Mouse (Mus musculus) brain, adult 2 months (tissue): Measurements from ENCODE around the gene Pmfbp1.
"Not testable (repeated sequence)": the region's sequence is repeated elsewhere in the genome, so short reads cannot be mapped to it uniquely, and the experiment has no call there.

ENCODE experiments used
- DNase-seq: peaks from one replicate; pipeline ENCODE4 v3.0.0; 2011; ENCODE audit warnings: low read depth, low spot score

Gene Pmfbp1

DNA sequence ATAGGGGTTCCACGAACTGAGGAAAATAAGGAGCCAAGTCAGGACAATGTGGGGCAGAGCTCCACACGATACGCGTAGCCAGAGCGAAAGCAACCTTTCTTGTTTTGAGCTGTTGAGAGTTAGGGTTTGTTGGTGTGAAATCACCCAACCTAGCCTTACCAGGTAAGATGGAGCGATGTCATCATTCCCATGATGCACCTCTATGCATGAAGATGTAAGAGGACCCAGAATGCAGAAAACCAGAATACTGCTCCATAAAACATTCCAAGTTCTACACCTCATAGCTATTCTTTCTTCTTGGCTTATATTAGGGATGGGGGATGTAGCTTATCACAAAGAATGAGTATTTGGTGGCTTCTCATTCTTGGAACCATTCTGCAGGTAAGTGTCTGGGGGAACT is at the start of gene Pmfbp1:
Pmfbp1 (plus strand) TSS at position 301 of the 400 bp plus-strand sequence.
- DNase-seq: no peak

DNA sequence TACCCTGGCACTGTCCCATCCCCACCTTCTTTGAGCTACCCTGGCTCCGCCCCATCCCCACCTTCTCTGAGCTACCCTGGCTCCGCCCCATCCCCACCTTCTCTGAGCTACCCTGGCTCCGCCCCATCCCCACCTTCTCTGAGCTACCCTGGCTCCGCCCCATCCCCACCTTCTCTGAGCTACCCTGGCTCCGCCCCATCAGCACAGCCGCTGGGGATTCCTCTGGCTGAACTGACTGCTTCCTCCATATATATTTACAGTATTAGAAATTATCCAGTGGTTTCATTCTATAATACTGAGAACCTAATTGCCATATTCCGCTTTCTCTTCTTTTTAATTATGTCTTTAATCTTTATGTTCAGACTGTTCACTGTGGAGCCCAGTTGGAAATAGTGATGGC is 46.9 kb upstream of the Pmfbp1 start:
- DNase-seq: not testable (repeated sequence)

DNA sequence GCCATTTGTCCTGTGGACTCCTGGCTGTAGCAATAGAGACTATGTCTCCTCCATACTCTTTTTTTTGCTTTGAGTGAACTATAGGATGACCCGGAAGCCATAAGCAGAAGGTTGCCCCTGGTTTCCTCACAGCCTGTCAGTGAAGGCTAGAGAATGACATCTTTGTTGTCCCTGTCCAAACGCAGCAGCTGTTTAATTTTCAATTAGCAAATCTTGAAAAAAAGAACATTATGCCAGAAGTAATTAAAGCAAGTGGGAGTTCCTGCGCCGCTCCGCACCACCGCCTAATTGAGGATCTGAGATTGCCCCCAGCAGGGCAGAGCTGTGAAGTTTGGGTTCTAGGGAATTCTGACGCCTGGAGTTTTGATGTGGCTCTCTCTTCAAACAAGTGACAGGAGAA is 42.8 kb upstream of the Pmfbp1 start:
- no peak for DNase-seq

DNA sequence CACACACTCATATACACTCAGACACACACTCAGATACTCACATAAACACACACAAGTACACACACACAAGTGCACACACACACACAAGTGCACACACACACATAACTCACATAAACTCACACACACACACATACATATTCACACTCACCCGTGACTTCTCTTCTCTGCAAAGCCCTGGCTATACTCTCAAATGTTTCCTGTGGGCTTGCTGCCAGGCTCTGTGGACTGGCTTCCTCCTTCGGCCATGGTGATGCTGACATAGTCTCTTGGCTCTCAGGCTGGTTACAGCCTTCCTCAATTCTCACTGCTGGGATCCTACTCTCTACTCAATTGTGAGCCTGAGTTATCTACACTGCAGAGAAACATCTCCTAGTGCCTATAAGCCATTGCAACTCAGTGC is 38.7 kb upstream of the Pmfbp1 start:
- no peak for DNase-seq

DNA sequence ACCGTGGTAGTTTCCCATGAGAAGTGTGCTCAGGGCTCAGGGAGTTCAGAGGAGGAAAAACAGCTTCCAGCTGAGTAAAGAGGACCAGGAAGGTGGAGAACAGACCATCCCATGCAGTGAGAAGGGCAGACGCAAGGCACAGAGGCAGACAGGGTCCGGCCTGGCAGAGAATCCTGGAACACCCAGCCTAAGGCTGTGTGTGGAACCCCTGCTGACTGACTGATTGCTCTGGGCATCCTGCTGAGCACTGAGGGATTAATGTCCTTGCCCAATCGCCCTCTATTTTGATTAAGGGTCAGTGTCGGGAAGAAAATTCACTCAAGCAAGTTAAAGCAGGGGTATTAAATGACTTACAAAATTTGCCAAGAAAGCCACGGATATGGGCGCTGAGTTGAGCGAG is 36.4 kb upstream of the Pmfbp1 start:
- DNase-seq: no peak

DNA sequence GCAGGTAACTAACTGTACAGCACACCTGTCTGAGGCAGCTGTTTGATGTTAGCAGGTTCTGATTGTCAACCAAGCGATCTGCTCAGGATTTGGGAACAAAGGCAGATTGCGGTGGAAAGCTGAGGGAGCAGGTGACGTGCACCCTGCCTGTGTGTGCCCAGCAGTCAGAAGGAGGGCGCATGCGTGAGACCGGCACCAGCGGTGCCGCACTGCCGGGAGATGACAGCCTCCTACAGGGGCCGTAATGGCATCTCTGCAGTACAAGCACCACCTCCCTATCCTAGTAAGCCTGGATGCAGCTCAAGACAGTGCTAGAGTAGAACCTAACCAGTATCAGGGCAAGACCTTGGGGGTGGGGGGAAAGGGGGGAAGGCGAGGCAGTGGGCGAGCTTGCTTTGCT is 35.2 kb upstream of the Pmfbp1 start:
- peak; percentile 59 for DNase-seq

DNA sequence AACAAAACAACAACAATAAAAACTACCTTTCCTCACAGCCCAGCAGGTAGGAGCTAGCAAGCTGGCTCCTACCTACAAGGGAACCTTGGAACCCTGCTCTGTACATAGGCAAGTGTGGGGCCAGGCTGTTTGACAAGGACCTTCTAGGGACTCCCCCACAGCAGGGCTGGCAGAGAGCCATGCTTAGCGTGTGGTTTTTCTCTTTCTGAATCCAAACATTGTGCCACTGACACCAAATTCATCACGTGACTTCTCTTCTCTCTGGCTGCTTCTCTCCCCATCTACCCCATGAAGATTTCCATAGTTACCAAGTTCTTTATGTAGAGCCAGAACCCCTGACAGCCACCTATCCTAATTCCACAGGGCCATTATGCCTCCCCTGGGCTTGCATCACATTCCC is 30.8 kb upstream of the Pmfbp1 start:
- DNase-seq: peak; percentile 20

DNA sequence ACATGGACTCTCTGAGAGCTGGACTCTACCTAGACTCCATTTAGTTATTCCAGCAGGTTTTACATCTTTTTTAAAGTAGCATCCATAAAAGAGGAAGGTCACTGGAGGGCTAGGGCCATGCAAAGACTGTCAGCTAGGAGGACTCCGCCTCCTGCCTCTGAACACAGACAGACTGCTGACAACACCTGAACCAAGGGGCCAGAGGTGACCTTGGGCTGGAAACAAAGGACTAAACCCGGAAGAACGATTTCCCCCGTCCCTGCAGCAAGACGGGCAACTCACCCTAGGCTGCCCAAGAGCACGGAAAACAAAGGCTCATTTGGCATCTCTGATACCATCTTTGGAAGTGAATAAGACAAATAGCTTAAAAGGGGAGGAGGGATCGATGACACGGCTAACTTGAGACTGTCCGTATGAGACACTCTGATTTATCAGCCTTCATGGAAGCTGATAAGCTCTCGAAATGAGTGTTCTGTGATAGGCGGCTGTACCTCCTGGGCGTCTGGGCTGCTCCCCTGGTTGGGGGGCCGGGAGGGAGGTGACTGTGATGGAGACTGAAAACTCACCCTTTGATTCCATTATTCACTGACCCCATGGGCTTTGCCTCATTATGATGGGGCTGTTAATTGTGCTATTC is 30.0 kb upstream of the Pmfbp1 start:
- no peak for DNase-seq

DNA sequence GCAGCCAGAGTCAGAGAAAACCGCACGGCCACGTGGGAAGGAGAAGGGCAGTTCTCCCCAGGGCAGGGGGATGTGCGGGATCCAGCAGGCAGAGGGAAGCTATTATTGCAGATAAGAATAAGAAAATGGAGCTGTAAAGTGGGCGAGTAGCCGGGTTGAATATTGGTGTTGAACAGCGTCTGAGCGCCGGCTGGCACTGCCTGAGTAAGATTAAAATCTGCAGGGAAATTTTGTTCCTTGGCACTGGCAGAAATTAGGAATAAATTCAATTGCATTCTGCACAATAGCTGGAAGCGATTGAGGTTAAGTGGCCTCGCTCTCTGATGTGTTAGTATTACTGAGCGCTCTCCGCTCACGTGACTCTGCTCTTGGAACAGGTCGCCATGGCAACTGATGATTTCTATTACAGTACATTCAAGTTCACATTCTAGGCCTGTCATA is 29.4 kb upstream of the Pmfbp1 start:
- peak; percentile 95 for DNase-seq

DNA sequence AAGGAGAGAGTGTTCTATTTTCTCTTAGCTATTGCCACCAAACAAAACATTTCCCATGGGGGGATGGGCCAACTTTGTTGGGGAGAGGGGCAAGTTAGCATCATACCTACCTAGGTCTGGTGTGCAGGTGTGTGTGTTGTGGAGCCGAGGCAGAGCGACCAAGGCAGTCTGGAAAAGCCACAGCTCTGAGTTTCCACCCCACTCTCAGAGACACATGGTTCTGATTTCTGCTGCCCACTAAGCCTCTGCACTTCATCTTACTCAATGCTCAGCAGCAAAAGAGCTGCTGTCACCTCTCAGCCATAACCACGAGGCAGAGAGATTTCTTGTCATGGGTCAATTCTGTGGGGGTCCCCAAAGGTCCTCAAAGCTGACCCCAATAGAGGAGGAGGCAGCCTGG is 28.8 kb upstream of the Pmfbp1 start:
- DNase-seq: peak; percentile 28

DNA sequence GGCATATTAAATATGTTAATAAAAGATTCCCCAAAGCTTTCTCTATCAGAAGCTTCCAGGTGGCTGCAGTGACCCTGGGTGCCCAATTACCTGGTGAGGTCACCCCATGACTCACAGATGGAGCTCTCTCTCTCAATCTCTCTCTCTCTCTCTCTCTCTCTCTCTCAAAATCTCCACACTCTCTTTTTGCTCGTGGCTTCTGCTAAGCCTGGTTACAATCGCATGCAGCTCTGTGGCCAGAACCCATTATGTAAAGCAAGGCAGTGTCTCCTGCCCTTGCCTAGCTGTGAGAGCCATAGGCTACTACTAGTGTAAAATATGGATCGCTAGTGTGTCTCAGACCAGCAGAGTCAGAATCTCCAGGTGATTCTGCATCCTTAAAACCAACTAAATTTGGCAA is 28.1 kb upstream of the Pmfbp1 start:
- no peak for DNase-seq

DNA sequence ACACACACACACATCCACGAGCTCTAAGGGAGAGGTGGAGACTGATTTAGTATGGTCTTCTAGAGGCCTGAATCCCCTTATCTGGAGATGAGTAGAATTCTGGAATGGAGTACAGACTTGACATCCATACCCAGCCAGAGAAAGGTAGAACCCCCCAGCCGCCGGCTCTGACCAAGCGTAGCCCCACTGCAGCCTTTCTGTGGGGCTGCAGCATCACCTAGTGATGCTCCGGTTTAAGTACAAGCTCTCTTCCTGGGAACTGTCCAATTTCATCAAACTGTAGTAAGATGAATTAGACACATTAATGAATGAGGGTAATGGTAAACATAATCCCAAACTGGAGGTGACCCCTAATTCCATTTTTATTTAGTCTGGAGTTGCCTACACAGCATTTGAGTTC is 26.3 kb upstream of the Pmfbp1 start:
- peak; percentile 62 for DNase-seq

DNA sequence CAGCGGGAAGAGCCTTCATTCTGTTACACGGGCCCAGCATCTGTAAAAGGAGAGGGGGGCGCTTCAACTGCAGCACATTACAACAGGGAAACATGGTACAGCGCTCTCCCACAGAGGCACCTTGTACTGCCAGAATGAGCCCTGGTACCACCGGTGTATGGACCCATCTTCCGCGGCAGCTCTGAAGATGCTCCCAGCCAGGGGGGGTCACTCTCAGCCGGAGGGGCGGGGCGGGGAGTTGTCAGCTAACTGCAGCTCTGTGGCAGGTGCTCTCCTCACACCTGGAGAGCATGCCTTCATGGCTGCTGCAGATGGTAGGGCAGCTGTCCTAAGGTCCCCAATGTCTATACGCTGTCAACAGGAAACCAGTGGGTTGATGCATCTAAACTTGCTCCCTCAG is 25.7 kb upstream of the Pmfbp1 start:
- DNase-seq: no peak

DNA sequence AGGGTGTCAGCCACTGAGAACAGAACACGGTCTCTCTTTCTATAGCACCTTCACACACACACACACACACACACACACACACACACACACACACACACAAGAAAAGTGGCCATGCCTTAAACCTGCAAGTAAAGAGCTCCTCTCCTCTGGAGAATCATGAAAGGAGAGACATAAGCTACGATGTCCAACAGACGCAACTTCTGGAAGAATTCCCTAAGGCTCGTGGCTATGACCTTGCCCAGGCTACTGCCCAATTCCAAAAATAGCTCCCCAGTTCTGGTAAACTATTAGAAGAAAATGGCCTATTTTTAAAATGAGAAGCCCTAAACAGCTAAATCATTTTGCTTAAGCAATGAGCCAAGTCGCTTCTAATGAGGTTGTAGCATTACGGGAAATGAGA is 22.0 kb upstream of the Pmfbp1 start:
- DNase-seq: no peak

DNA sequence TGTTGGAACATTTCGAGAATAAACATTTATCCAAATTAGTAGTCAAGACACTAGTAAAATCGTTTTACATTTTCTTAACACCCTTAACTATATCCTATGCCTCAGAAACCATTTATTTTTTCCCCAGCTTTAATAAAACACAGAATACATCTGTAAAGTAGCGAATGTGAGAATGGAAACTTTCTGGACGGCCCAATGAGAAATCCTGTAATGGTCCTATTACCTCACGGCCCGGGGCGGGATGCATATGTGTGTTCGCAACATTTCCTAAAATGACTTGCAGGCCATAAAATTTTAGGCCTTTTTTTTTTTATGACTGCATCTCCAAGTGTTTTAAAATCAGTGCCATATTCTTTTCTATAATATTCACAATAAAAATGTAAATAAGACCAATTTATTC is 21.4 kb upstream of the Pmfbp1 start:
- DNase-seq: no peak

DNA sequence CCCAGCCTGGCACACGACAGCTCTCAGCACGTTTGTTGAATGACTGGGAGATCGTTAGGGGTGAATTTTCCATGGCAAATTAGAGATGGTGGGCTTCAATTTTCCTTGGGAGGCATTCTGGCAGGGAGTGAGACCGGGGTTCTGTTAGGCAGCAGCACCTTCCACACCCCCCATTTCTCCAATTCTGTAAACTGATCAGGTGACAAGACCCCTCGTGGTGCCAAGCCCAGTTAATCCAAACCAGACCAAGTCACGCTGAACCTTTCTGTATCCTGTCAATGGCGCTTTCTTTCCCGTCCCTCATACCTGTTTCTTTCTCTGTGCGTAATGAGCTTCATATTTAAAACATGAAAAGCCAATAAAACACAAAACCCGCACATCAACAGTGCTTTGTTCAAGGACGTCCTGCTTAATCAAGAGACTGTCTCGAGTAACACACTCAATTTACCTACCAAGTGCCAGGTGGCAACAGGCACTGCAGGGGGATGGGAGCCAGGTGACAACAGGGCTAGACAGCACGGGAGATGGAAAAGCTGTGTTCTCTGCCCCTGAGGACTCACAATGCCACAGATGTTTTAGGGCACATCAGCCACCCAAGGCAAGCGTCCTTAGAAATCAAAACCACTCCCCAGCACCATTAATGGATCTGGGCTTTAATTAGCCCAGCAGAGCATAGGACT is 19.2 kb upstream of the Pmfbp1 start:
- no peak for DNase-seq

DNA sequence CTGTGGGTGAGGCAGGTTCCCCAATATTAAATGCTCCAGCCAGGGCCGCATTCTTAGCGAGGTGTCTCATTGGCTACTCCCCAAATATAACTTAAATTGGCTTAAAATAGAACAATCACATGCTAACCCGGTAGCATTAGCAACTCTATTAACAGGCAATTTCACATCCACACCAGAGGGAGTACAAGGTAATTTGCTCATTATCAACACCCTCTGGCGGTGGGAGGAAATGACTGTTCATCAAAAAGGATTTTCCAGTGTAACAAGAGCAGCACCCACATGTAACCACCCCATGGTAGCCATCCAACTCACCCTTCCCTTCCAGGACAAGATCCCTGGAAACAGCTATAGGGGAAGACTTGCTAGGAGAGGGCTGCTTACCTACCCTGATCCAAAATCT is 18.4 kb upstream of the Pmfbp1 start:
- no peak for DNase-seq

DNA sequence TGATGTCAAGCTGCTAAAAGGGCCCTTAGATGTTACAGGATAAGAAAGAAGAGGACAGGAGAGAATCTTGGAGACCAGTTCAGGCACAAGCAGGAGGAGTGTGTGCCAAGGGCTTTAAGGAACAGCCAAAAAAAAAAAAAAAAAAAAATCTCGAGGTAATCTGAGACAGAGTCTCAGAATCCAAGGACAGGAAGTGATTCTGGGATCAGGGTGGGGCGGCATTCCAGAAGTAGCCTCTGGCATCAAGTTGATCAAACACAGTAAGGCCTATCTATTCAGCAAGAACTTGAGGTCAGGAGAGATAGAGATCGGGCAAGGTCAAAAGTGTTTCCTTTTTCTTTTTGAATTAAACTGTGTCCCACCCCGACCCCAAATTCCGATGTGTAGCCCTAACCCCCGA is 15.2 kb upstream of the Pmfbp1 start:
- no peak for DNase-seq

DNA sequence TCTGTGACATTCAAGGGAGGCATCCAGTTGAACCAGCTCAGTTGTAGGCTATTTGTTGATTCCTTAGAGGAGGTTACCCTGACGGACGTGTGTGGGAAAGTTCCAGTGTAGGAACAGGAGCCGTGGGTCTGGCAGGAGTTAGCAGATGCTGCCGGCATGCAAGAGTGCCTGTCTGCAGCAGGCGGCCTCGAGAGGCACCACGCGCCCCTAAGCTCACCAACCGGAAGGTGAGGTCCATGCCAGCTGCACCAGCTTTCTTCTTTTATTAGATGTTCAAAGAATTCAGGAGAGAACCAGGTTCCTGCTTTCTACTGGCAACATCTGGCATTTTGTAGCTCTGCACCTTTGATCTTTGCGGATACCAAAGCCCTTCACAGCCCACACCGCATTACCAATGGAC is 9.1 kb upstream of the Pmfbp1 start:
- DNase-seq: no peak

DNA sequence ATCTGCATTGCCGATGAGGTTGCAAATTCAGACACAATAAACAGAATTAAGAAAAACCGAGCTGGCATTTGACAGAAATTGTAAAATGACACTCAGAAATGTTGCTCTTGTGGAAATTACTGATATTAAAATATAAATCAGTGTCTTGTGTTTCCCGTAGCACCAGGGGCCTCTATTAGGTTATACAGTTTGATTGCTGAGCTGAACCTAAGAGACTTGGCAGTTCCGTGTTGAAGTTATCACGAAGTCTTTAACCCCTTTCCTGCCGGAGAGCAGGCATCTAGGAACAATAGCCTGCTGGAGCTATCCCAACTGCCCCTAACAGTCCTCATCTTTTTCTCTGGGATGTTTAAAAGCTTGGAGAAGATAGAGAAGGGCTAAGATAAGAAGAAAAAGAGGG is 8.3 kb upstream of the Pmfbp1 start:
- no peak for DNase-seq

DNA sequence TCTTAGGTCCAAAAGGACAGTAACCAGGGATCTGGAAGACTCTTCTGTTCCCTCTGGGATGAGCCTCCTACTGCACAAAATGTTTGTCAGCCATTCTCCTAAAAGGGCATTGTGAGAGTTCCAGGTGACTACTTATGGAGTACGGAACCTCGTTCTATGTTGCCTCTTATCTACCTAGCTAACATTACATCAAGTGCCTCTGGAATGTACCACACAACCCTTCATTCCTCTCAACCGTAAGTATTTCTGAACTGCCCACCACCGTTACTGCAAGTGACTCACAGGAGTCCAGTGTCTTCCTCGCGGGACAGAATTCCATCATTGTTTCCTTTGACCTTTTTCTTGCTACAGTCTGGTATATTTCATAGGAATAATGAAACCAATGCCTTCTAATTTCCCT is 1.0 kb upstream of the Pmfbp1 start:
- no peak for DNase-seq

DNA sequence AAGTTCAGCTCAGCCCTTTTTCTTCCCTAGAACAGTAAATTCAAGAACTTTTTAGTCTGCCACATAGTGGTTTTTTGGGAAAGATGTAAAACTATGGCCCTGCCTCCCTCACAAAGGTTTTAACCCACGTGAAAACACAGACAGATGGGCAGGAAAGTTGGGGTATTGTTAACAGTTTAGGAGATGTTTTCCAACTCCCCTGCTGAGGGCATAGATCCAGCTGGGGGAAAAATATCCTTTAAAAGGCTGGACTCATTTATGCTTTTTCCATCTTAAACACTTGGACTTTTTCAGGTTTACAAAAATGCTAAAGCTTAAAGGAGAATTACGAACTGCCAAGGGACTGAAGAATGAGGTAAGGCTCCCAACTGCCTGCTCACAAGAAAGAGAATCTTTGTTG is 774 bp downstream of the Pmfbp1 start:
- no peak for DNase-seq

DNA sequence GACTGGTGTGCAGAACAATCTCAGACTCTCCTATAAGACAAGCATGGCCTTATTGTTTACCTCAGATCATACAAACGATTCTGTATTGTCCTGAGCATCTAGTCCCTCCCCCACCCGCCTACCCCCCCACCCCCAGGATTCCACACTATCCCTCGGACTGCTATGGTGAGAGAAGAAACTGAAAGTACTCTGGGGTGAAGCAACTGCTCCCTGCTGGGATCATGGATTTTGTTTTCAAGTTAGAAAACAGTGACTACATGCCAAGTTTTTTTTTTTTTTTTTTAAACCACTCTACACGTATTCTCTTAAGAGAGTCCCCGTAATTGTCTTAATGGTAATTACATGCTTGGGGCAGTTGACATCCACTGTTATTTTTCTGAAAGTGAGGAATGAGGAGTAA is 3.6 kb downstream of the Pmfbp1 start:
- no peak for DNase-seq
